Mouse (Mus musculus): ENCODE results near the gene Mettl7b.

Mettl7b gene

DNA sequence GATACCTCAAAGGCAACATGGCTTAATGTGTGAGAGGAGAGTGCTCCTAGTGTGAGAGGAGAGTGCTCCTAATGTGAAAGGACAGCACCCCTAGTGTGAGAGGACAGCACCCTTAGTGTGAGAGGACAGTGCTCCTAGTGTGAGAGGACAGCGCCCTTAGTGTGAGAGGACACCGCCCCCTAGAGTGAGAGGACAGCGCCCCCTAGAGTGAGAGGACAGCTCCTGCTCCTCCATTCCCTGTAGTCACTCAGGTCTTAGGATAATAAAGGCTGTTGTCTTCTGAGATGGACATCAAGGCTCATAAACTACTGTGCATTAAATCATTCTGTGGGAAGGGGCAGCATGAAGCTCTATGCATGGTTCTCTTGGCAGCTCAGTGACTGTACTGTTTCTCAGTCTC is 15.1 kb downstream of the Mettl7b start:
- no peak for DNase-seq

DNA sequence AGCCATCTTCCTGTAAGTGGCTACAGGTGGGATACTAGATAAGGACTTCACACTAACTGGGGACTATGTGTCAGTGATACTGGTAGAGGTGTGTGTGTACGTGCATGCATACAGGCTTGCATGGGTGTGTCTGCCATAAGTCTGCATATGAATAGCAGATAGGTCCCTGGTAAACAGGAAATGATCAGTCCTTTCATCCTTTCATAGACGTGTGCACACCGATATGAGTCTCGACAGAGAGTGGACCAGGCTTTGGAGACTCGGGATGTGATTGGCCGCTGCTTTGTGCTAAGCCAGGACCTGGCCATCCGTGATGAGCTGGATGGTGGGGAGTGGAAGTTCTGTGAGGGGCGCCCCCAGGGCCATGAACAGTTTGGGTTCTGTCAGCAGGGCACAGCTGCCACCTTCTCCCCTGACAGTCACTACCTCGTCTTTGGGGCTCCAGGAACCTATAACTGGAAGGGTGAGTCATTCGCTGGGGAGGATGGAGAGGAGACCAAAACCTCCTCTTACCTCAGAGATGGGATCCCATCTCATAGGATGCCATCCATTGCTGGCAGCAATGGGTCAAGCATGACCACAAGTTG is 20.2 kb downstream of the Mettl7b start:
- no peak for DNase-seq

DNA sequence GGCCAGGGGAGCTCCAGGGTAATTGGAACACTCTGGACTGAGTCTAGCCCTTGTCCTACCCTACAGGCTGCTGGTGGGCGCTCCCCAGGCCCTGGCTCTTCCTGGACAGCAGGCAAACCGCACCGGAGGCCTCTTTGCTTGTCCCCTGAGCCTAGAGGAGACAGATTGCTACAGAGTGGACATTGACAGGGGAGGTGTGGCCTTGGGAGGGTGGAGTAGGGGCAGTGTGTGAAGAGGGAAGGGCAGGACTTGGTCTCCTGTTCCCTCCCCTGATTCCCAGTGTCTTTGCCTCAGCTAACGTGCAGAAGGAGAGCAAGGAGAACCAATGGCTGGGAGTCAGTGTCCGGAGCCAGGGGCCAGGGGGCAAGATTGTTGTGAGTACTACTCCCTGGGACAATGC is 21.8 kb downstream of the Mettl7b start:
- DNase-seq: no peak

DNA sequence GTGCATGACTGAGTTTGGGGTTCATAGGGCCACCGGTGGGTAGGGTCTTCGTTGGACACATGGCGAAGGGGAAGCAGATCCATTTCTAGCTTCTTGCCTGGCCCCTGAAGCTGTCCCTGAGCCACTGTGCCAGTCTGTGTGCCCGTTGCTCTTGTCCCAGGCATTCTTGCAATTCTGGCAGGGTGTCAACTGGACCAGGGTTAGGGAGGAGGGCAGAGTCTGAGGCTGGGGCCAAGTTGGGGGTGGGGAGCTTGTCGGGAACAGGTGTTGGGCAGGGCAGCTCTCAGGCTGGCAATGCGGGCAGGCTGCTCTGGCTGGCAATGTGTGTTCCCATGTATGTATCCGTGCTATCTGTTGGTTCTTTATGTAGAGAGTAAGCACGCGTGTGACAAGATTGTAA is 22.3 kb downstream of the Mettl7b start:
- no peak for DNase-seq

DNA sequence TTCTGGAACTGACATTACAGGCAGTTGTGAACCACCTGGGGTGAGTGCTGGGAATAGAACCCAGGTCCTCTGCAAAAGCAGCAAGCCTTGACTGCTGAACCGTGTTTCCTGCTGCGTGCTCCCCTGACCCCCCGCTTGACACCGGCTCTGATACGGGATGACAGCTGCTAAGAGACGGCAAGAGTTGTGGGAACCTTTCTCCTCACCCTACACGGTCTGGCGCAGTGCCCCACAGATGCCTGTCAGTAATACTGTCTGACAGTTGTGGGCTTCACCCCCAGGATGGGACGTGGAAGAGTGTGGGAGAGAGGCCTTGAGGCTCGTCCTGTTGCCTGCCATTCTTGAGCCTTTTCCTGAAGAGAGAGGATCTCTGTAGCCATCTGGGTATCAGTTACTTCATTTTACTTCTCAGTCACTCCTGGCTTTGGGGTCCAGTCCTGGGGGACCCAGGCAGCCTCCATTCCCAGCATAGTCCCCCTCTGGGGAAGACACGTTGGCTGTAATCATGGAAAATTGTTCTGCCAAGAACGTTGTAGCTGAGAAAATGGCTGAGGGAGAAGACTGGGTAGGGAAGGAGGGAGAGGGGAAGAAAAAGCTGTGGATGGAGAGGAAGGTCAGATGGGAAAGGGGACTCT is 22.9 kb downstream of the Mettl7b start:
- no peak for DNase-seq

DNA sequence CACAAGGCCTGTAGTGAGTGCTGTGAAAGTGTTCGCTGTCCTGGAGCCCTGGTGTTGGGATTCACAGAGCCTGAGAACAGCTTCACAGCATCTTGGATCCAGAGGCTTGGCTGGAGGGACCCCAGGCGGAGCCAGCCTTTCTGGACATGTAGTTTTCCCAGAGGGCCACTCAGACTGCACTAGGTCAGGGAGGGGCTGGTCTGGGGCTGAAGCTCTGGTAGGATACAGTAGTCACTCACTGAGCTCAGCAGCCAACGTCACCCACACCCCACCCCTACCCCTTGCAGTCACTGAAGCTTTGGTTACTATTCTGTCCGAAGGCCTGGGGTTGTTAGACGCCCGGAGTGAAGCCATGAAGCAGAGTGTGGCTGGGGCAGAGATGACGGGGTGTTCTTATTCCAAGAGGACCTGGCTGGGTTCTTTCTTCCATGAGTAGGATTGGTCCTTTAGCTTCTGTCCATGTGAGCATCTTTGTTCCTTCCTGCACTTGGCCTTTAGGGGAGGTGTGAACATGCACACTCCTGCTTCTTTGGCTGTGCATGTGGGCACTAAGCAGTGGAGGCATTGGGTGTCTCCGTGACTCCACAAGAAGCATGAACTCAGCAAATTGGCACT is 24.9 kb downstream of the Mettl7b start:
- DNase-seq: no peak

DNA sequence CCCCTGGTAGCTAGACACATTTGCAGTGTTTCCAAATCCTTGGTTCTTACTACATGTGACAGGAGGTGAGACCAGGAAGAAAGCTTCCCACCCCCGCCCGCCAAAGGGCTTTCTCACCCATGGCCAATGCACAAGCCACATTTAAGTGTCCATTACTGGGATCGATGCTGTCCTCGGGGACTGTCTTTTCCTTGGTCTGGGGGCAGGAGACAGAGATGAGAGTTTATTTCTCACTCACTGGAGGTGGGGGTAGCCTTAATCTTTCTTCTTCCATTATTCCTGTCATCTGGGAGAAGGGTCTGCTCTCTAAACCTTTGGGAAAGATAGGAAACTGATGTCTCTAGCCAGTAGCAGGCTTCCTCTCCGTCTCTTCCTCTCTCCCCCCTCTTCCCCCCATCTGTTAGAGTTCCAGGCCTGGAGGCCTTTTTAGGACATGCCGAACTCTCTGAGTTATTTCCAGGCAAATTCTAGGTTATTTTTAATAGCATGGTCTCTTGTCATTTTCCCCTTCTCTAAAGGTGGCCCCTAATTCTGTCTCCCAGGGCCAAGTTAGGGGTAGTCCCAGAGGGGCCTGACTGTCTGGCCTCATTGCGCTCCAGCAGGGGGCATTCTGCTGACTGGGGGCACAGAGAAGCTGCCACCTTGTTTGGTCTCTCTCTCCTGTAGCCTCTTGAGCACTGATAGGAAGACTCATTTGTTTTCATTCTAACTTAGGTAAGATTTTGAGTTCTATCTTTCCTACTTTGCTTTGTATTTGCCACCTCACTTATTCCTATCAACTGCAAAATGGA is 25.6 kb downstream of the Mettl7b start:
- no peak for DNase-seq

DNA sequence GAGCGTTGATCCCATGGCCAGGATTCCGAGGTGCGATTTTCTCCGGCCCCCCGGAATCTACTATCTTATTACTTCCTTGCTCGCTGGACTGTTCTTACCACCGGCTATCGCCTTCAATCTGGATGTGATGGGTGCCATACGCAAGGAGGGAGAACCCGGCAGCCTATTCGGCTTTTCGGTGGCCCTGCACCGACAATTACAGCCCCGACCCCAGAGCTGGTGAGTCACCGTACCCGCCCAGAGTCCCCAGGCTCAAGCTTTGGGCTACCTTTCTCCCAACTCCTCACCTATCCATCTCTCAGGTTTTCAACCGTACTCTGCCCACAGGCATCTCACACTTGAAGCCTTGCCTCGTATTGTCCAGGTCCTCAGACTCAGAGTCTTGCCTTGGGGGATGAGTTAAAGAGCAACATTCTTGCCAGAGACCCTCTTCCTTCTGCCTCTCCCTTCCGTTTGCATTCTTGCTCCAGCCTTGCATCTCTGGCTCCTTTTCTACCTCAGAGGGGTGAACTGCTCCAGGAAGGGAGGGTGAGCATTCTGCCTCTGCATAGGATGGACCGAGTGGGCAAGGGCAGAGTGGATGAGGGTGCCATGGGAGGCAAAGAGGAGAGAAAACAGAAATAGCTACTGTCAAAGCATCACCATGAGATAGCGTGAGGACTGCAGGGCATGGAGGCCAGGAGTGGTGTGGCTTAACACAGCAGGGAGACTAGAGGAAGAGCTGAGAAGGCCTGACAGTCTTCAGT is 26.6 kb downstream of the Mettl7b start:
- no peak for DNase-seq

DNA sequence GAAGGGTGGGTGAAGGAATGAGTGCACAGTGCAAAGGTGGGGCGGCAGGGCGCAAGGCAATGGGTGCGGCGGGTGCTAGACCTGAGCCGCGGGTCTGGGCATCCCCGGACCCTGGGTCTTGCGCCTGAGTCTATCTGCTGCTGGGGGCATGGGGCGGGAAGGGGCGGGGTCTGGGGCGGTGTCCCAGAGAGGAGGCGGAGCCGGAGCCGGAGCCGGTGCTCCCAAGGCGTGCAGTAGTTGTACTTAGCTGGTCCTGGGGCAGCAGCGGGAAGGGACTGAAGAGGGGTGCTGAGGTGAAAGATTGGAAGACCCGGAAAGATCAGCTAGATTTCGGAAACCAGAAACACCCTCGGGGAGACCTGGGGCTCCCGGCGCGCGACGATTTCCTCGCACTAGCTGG is 27.2 kb downstream of the Mettl7b start, which contains the start of gene Itga7:
Itga7 (plus strand) TSS at position 245 of the 400 bp plus-strand sequence.
- no peak for DNase-seq

DNA sequence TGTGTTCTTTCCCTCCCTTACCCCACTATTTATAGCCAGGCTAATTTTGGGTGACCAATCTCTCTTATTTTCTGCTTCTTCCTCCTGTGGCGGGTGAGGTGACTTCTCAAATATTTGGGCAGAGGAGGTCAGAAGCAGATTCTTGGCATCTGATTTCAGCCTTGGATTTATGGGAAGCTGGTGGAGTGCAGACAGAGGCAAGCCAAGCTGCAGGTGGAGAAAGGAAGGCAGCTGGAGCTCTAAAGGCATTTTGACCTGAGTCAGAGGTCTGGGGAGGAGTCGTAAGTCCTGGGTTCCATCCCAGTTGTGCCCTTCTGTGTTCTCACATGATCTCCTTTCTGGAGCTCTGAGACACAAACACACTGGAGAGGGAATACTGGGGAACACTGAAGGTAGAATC is 29.3 kb downstream of the Mettl7b start:
- DNase-seq: no peak

DNA sequence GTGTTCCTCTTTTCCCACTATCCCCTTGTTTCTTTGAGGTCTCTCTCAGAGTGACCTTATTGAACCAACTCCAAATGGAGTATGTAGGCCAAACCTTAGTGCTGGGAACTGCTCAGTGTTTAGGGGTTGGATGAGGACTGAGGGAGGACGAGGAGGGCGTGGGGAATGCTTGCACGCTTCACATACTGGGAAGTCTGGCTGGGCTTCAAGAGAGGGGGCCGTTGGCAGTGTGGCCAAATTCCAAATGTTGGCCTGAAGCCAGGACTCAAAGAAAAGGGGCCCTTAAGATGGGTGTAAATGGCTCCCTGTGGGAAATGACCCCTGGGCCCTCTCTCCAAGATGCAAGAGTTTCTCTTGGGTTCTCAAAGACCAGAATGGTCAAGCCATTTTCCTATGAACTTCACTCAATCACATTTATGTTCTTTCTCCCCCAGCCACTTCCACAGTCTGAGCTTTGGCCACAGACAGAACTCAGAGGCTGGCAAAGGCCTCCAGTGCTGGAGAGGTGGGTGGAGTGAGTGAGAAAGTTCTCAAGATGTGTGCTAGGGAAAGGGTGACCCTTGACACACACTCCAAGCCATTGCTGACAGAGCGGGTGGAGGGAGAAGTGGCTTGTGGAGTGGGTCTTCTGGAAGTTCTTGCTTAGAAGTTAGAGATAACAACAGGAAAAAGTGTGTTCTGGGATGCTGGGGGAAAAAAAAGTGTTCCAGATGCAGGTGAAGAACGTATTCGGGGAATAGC is 31.0 kb downstream of the Mettl7b start:
- DNase-seq: no peak

DNA sequence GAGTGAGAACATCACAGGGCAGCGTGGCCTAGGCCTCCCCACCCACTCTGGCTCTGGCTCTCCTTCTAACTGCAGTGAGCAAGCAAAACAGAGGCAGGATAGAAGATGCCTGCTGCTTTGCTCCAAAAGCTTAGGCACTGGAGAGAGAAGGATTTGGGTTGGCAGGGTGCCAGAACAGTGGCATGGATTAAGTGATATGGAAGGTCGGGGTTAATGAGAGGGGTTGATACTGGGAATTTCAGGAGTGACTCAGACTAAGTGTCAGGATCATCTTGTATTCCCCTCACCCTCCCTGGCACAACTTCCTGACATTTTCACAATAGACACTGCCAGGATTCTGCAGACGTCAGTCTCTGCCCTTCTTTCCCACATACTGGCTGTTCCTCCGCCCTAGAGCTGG is 32.4 kb downstream of the Mettl7b start:
- DNase-seq: no peak

DNA sequence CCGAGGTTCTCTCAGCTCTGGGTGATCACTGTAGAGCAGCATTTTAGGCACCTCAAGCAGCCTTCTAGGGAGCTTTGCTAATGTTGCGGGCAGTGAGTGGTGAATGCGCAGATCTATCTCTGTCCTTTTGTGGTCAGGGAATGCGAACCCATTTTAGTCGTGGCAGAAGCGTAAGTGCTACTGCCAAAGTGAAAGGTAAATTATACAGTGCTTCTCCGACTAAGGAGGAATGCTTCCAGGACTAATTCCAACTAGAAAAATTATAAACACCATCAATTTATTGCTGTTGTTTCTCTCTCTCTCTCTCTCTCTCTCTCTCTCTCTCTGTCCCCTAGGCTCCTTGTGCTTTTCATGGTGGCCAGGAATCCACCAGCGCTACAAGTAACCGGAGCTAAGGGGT is 36.9 kb downstream of the Mettl7b start, which contains the start of gene Bloc1s1:
Bloc1s1 (minus strand) TSS at position 101 of the 400 bp plus-strand sequence.
- no peak for DNase-seq

DNA sequence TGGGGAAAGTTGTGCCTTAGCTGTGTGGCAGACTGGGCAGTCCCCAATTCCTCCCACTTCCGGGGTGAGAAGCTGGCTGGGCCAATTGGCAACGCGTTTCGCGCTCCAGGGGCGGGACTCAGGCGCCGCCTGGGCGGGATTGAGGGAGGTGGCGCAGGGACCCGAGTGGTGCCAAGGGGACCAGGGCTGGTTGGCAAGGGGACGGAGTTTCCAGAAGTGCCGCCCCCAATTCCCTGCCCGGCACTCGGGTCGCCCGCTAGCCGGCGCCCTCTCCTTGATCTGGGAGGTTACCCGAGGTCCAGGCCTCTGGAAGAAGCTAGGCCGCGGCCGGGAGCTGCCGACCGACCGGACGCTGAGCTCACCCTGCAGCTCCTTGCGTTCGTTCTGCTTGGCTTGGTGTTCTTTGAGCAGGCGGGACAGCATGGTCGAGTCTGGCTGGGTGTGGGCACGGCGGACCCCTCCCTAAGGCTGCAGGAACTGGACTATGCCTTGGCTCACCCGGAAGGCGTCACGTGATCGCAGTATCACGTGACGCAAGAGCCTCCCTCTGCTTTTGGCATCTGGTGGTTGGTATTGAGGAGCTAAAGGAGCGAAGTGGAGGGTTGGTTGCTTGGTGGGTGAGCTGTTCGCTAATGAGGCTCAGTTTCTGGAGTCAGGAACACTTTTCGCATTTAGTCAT is 37.6 kb downstream of the Mettl7b start:
- peak; percentile 85 to 91 for DNase-seq

DNA sequence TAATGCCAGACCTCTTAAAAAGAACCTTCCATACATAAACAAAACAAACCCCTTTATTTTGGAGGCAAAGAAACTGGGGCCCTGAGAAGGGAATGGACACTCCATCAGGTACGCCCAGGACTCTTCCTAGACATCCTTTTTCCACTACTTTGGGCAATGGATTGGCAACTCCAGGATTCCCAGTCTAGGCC is 38.1 kb downstream of the Mettl7b start, which contains the start of gene Rdh5:
Rdh5 (minus strand) TSS at position 67 of the 191 bp plus-strand sequence.
- DNase-seq: no peak

DNA sequence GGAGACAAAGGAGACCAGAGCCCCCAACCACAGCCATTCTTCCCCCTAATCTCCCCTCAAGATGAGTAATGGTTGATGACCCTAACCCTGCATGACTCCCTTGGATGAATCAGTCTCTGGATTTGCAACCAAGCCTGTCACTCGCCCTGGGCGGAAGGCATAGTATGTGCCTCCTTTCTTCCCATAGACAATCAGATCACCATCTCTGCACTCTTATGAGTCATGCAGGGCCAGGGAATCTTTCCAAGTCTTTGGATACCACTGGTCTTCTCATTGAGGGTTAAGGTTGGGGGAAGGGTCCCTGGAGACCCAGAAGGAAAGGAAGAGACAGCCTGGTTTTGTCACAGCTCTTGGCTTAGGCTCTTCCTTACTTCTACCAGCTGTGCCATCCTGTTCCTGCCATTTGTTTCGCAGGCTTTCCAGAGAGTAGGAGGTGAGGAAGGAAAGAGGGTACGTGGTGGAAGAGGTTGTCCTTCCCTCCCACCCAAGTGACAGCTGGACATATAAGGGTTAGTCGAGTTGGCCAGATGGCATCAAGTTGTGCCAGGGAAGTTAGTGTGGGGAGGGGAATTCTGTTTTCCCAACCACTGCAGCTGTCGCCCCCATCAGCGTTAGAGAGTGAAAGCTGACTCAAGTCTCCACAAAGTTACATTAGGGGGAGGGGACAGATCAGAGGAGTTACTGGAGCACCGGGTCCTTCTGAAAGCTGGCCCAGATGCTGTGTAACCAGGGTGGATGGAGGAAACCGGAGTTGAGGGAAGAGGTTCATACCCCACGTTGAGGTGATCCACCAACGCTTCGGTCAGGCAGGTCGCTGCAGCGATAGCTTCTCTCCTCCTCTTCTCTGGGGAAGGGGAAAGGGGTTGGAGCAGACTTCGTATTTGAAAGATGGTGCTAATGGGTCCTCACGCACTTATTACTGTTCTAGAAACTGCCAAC is 38.6 kb downstream of the Mettl7b start:
- DNase-seq: no peak

DNA sequence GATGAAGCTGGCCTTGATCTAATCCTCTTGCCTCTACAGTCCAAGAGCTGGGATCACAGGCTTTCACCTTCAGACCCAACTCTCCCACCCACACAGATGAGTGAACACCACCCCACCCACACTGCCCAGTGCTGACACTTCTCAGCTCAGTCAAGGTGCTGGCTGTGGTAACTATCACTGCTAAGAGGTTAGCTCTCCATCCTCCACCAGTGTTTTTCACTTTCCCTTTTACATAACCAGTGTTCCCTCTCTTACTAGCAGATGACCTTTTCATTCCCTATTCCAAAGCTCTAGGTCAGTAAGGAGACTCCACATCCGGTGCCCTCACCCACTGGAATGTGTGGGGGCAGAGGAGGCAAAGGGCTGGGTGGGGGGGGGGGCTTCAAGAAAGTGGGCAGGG is 39.5 kb downstream of the Mettl7b start:
- no peak for DNase-seq

DNA sequence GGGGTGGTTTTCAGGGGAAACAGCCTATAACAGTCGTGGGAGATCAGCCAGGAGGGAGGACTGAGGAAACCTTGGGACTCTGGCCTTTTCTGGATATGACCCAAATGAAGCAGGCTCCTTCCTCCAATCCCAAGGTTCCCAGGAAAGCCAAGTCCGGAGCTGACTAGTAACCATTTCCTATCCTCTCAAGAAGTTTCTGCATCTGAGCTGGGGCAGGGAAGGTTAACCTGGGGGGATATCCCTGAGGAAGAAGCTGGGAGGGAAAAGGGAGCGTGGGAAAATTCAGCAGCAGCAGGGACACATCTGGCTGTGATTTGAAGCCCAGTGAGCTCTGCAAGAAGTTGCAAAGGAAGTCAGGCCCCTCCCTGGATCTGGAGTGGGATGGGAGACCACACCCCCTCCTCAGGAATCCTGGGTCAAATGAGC is 40.0 kb downstream of the Mettl7b start:
- no peak for DNase-seq

DNA sequence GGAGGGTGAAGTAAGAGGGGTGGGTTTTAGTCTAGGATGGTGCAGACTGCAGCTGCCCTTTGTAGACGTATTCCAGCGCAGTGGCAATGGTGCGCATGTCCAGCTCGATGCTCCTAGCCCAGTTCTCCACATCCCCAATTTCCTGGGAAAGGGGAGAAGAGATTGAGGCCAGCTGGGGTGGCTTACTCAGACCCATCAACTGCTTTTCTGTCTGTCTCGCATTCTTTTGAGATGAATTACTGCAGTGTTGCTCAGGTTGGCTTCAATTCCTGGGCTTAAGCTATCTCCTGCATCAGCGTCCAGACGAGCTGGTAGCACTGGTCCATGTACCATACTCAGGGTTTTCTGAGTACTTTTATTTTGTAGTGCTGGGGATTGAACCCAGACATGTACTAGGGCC is 40.8 kb downstream of the Mettl7b start:
- DNase-seq: no peak

DNA sequence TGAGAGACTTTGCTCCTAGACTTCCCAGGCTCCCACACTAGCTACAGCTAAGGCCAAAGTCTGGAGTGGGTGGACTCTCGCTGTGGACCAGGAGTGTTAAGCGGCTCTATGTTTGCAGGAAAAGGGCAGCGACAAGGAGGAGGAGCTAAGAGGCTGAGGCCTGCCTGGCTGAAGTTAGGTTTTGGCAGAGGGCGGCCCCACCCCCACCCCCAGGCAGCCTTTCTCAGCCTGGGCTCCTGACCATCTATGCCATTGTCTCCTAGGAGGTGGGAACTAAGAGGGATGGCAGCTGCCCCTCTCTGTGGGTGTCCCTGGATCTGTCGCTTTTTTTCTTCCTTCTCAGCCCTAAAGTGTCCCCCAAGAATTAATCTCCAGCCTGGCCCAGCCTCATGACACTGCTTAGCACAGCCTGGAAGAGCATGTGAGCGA is 41.6 kb downstream of the Mettl7b start:
- no peak for DNase-seq

DNA sequence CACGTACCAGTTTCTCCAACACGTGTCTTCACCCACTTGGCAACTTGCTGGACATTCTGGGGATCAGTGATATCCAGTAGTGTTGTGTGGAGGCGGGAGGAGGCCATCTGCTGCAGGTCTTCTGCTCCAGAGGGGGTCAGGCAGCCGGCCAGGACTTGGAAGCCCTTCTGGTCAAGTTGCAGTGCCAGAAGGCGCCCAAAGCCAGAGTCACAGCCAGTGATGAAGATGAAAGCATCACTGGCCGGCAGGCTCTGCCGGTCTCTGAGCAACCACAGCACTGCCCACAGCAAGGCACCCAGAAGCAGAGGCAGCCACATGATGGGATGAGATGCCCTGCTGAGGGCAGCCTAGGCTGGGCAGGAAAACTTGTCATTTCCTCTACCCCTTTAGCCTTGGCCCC is 42.5 kb downstream of the Mettl7b start:
- no peak for DNase-seq
